Mouse (Mus musculus): ENCODE measurements around the gene Lrrc1. TPM values are rescaled to one million over a fixed set of nuclear protein-coding genes. Genes with fewer than 3 reads are reported as not detected.

Gene Lrrc1
- polyA plus RNA-seq, 1 experiment from 2014 or later: 27.4 TPM

DNA sequence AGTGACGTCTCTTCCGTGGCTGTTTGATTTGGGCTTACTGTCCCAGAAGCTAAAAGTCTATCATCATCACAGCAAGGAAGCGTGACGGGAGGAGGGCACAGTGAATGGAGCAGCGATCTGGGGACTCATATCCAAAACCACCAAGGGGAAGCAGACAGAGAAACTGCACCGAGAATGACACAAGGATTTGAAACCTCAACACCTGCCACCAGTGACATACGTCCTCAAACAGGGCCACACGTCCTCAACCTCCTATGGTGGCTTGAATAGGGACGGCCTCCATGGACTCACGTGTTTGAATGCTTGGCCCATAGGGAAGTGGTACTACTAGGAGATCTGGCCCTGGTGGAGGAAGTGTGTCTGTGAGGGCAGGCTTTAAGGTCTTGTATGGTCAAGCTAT, 153.4 kb downstream of the Lrrc1 start:
- in situ Hi-C loops (cut with MboI; ENCODE audit: low pct_unique_long_range_greater_than_20kb): no loop called here
- no peaks in the 10 kb centered on the region for H3K27me3 ChIP-seq
- no peak for ATAC-seq
- no peak for DNase-seq (ENCODE audit: low read depth, low spot score)
- ChIA-PET CTCF (interaction anchor here (2.0 kb wide), 1 partner anchor 9 kb away, joined by 8 read pairs; no protein-coding TSS in a partner anchor), POLR2A (no interaction called here)
- TF ChIP-seq CTCF (IDR thresholded peaks at IDR 0.05): no peak

DNA sequence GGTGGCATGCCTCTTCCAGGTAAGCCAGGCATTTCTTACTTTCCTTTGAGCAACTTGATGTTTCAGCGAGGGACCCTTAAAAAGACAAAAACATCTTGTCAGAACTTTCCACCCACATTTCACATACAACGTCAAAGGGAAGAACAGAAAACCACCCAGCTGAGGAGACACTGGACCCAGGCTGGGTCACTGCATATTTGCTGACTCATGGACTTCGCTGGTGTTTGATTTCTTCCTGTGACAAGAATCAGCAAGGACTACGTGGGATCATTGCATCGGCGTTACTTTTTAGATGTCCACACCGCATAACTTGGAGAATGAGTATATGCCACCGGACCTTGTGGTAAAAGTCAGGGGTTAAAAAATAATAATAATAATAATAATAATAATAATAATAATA, 155.7 kb downstream of the Lrrc1 start:
- H3K27me3 ChIP-seq: no peaks in the 10 kb centered on the region
- DNase-seq (ENCODE audit: low read depth, low spot score) (no peak), ATAC-seq (no peak)
- TF ChIP-seq CTCF (IDR thresholded peaks at IDR 0.05): no peak
- POLR2A ChIA-PET: no interaction called here
- CTCF ChIA-PET: no interaction called here
- in situ Hi-C loops (cut with MboI; ENCODE audit: low pct_unique_long_range_greater_than_20kb): no loop called here

DNA sequence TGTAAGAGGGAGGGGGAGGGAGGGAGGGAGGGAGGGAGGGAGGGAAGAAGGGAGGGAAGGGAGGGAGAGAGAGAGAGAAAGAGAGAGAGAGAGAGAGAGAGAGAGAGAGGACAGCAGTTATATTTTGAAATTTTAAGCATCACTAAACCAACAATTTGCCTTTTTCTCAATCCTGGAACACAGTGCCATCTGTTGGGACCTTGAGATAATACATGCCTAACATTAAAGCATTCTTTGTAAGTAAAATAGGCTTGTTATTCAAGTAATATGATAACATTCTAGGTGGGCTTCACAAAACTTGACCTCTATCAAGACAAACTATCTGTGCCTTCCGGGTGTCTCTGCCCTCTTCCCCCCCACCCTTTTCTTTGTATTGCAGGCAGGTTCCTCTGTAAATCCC, 157.9 kb downstream of the Lrrc1 start:
- DNase-seq (ENCODE audit: low read depth, low spot score) (no peak), ATAC-seq (no peak)
- TF ChIP-seq CTCF (IDR thresholded peaks at IDR 0.05): peak; percentile 54
- no peaks in the 10 kb centered on the region for H3K27me3 ChIP-seq
- in situ Hi-C loops (cut with MboI; ENCODE audit: low pct_unique_long_range_greater_than_20kb): no loop called here
- ChIA-PET CTCF (no interaction called here), POLR2A (no interaction called here)

DNA sequence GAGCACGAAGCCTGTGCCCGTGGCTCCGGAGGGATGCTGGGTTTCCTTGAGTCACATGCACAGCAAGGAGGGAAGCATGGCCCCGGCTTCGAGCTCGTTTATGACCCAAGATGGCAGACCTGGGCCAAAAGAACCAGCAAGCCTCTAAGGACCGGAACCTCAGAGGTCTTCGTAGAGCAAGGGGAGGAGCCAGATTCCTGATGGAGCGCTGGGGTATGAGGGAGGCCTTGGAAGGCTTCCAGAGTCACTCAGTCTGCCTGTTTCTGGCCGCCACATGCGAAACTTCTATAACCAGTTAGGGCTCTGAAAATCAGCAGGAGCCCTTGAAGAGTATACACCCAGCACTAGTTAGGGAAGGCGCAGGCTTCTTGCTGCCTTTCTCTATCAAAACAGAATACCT, 159.1 kb downstream of the Lrrc1 start:
- ATAC-seq (no peak), DNase-seq (ENCODE audit: low read depth, low spot score) (no peak)
- in situ Hi-C loops (cut with MboI; ENCODE audit: low pct_unique_long_range_greater_than_20kb): no loop called here
- no peak for TF ChIP-seq CTCF (IDR thresholded peaks at IDR 0.05)
- H3K27me3 ChIP-seq: no peaks in the 10 kb centered on the region
- CTCF ChIA-PET: no interaction called here
- POLR2A ChIA-PET: no interaction called here

DNA sequence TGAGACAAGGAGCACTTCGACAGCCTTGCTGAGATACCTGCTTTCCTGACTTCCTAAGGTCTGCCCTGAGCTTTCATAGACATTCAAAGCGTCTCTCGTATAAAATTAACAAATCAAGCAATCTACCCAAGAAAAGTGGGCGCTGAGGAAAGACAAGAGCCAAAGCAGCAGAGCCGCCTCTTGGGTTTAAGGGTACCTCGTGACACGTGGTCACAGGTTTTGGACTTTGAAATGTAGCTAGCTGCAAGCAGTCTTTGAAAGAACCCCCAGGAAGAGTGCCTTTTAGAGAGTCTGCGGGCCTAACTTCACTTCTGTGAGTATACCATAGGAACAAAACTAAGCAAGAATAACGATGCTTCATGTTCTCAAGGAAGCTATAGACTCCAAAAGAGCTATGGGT, 160.0 kb downstream of the Lrrc1 start:
- ATAC-seq (no peak), DNase-seq (ENCODE audit: low read depth, low spot score) (no peak)
- in situ Hi-C loops (cut with MboI; ENCODE audit: low pct_unique_long_range_greater_than_20kb): loop anchor here (5.0 kb wide), 2 partner anchors 392 to 997 kb away; no protein-coding TSS in a partner anchor
- CTCF ChIA-PET: interaction anchor here (1.5 kb wide), 1 partner anchor 212 kb away, joined by 4 read pairs; no protein-coding TSS in a partner anchor
- TF ChIP-seq CTCF (IDR thresholded peaks at IDR 0.05): no peak
- POLR2A ChIA-PET: interaction anchor here (0.7 kb wide), 1 partner anchor 10 kb away, joined by 3 read pairs; no protein-coding TSS in a partner anchor
- H3K27me3 ChIP-seq: no peaks in the 10 kb centered on the region

DNA sequence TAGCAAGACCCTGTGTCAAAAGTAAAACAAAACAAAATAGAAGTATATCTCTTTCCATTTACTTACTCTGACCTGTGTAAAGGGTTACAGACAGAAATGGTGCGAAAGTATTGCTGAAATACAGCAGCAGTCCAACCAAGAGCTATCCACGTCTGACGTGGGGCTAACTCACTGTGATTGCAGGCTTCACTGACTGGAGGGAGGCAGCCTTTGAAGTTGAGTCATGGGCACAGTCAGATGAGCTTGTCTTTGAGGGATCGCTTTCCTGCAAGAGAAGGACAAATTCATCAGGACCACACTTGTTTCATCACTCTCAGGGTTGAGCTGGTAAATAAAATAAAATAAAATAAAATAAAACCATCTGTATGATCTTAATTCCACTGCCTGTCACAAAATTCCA, 160.7 kb downstream of the Lrrc1 start:
- ChIA-PET POLR2A (no interaction called here), CTCF (interaction anchor here (1.5 kb wide), 1 partner anchor 212 kb away, joined by 4 read pairs; no protein-coding TSS in a partner anchor)
- ATAC-seq (no peak), DNase-seq (ENCODE audit: low read depth, low spot score) (no peak)
- TF ChIP-seq CTCF (IDR thresholded peaks at IDR 0.05): no peak
- in situ Hi-C loops (cut with MboI; ENCODE audit: low pct_unique_long_range_greater_than_20kb): loop anchor here (5.0 kb wide), 2 partner anchors 392 to 997 kb away; no protein-coding TSS in a partner anchor
- H3K27me3 ChIP-seq: no peaks in the 10 kb centered on the region

DNA sequence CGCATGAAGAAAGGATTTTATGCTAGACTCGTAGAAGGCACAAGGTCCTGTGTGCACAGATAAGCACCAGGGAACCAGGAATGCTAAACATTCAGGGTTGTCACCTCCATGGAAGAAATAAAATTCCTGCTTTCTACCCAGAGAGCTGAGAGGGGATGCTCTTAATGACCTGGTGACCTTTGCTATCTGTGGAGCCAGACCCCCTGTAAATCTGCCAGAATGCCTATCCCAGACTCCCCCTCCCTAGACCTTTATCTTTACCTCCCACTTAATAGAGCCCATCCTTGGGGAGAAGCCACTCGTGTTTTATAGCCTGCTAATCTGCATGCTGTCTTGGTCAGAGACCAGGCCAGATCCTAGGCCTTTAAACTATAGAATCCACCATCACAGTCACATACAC, 162.2 kb downstream of the Lrrc1 start:
- in situ Hi-C loops (cut with MboI; ENCODE audit: low pct_unique_long_range_greater_than_20kb): loop anchor here (5.0 kb wide), 2 partner anchors 390 to 995 kb away; no protein-coding TSS in a partner anchor
- CTCF ChIA-PET: interaction anchor here (2.1 kb wide), 1 partner anchor 9 kb away, joined by 8 read pairs; no protein-coding TSS in a partner anchor

DNA sequence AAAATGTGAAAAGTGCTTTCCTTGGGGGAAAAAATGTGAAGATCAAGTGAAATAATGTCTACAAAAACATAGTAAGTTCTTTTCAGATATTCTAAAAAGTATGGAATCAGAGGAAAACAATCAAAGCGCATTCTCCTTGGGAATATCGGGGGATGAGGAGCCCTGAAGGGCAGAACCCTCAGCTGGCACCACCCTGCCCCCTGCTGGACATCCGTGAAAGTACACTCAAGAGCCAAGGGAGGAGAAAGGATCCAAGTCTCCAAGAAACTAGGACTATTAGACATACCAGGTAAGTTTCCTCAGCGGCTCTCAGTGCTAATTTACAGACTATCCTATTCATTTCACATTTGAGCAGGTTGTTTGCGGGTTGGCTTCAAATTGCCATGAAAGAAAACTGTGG, 163.1 kb downstream of the Lrrc1 start:
- CTCF ChIA-PET: interaction anchor here (0.8 to 2.1 kb wide), 3 partner anchors 10 to 1112 kb away, joined by 3 to 8 read pairs (median 4); no protein-coding TSS in a partner anchor
- H3K27me3 ChIP-seq: no peaks in the 10 kb centered on the region
- peak; percentile 86 for TF ChIP-seq CTCF (IDR thresholded peaks at IDR 0.05)
- in situ Hi-C loops (cut with MboI; ENCODE audit: low pct_unique_long_range_greater_than_20kb): loop anchor here (5.0 kb wide), 2 partner anchors 389 to 994 kb away; no protein-coding TSS in a partner anchor
- ATAC-seq (peak; percentile 61), DNase-seq (ENCODE audit: low read depth, low spot score) (no peak)
- POLR2A ChIA-PET: no interaction called here

More for the DNA sequence above, 162.2 kb downstream of the Lrrc1 start:
- no peak for TF ChIP-seq CTCF (IDR thresholded peaks at IDR 0.05)
- ATAC-seq (no peak), DNase-seq (ENCODE audit: low read depth, low spot score) (no peak)
- H3K27me3 ChIP-seq: no peaks in the 10 kb centered on the region
- POLR2A ChIA-PET: no interaction called here

Other genes with a start within 250 kb of the Lrrc1 start
- not detected for gene Mlip, start 191.9 kb downstream of the Lrrc1 start, polyA plus RNA-seq (2021)
- 0.10 TPM for gene Klhl31, start 91.6 kb upstream of the Lrrc1 start, polyA plus RNA-seq (2021)
- 183 TPM for gene Gclc, start 209.7 kb upstream of the Lrrc1 start, polyA plus RNA-seq (2021)